9 mouse cellular contexts compared by ENCODE assay signal in the genomic region with DNA sequence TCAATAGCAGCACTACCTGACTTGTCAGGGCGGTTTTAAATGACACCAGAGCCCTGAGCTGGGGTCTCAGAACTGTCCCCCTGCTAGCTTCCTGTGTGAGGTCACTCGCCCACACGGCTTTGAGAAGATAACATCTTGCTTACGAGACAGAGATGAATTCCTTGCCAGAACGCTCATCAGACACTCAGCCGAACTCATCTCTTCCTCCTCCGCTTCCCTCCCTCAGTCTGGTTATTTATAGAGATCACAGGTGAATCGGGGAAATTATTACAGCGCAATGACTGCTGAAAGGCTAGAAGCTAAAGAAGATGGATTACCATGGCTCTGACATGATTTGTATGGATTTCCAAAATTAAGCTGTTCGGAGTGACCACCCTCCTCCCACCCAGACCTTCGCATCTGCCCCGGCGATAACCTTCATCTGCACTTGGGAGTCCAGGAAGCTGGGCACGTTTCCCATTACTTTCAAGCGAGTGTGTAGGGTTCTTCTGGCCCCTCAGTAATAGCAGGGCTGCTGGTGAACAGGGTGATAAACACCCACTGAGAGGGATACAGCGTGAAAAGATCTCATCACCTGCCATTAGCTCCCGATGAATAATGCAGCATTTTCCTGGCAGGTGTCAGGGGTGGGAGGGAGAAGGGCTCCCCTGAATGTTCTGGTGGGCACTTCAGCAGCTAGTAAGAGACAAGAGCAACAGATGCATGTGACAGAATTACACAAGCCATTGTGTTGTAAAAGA.
DNase-seq lines count a peak whose midpoint lies in the region; ATAC-seq and TF ChIP-seq lines count a peak whose summit lies in the region.
"Had no signal": no experiment of that assay in that cellular context is flagged by ENCODE, and none has a peak within 500 bp of the region (broad histone marks: within the 10 kb centered on the region; RNA-seq: fewer than 3 reads in every experiment).

No protein-coding gene starts in this region.

- no peak overlapping the region for H3K4me3 ChIP-seq in cerebellum, adult 2 months (replicated peaks; ENCODE audit: insufficient read depth, low read depth, low read length)
- H3K4me3 ChIP-seq in hindbrain, embryonic 15.5 days: peak overlapping the region; percentile 7
- peak overlapping the region; percentile 10 for H3K4me3 ChIP-seq in neural tube, embryonic 13.5 days
- H3K4me3 ChIP-seq in intestine, embryonic 16.5 days (ENCODE audit: low read length): no peak overlapping the region

- H3K27ac ChIP-seq in cerebellum, adult 2 months (ENCODE audit: insufficient read depth, low read length): no peak overlapping the region
- no peak overlapping the region; the same call in 1 of the 2 replicates for H3K27ac ChIP-seq in hindbrain, embryonic 15.5 days (replicated peaks)
- no peak overlapping the region for H3K27ac ChIP-seq in neural tube, embryonic 13.5 days (replicated peaks)
- no peak overlapping the region for H3K27ac ChIP-seq in intestine, embryonic 16.5 days (ENCODE audit: low read length)

- H3K36me3 ChIP-seq in hindbrain, embryonic 15.5 days: no peaks in the 10 kb centered on the region
- H3K36me3 ChIP-seq in neural tube, embryonic 13.5 days: no peaks in the 10 kb centered on the region
- no peaks in the 10 kb centered on the region for H3K36me3 ChIP-seq in intestine, embryonic 16.5 days (ENCODE audit: control insufficient read depth, insufficient read depth, low read length)

- no peak for TF ChIP-seq POLR2A in cerebellum, adult 2 months (IDR thresholded peaks at IDR 0.05; ENCODE audit: borderline replicate concordance, insufficient read depth, low read length)

- 13% methylated on average over 17 of the region's 17 CpGs for WGBS in cerebellum, adult 2 months
- WGBS in hindbrain, embryonic 15.5 days: 26% methylated on average over 17 of the region's 17 CpGs
- WGBS in neural tube, embryonic 13.5 days: 17% methylated on average over 17 of the region's 17 CpGs
- WGBS in intestine, embryonic 16.5 days: 40% methylated on average over 17 of the region's 17 CpGs

- 0 out of 2 replicates have a peak, but pooled peaks have one; percentile 23 for ATAC-seq in hindbrain, embryonic 15.5 days (ENCODE audit: low FRiP score, low read depth)
- ATAC-seq in neural tube, embryonic 13.5 days (ENCODE audit: low read depth): peak; percentile 79
- no peak for ATAC-seq in intestine, embryonic 16.5 days

- no peak overlapping the region for H3K9ac ChIP-seq in hindbrain, embryonic 15.5 days
- peak overlapping the region; percentile 1; the same call in 1 of the 2 replicates for H3K9ac ChIP-seq in neural tube, embryonic 13.5 days
- H3K9ac ChIP-seq in intestine, embryonic 16.5 days (ENCODE audit: low read depth, low read length): no peak overlapping the region

- 0 out of 2 replicates have a peak, but pooled peaks cover 3% of the 10 kb centered on the region for H3K4me1 ChIP-seq in cerebellum, adult 2 months (ENCODE audit: control insufficient read depth, insufficient read depth, low read length)
- peaks cover 8% of the 10 kb centered on the region; the same call in 1 of the 2 replicates for H3K4me1 ChIP-seq in hindbrain, embryonic 15.5 days (replicated peaks)
- peaks cover 14% of the 10 kb centered on the region for H3K4me1 ChIP-seq in neural tube, embryonic 13.5 days (replicated peaks)
- H3K4me1 ChIP-seq in intestine, embryonic 16.5 days (ENCODE audit: control insufficient read depth, insufficient read depth, low read length): no peaks in the 10 kb centered on the region

- TF ChIP-seq CTCF in cerebellum, adult 2 months (IDR thresholded peaks at IDR 0.05; ENCODE audit: borderline replicate concordance, insufficient read depth, low read depth, low read length): no peak

- H3K4me2 ChIP-seq in hindbrain, embryonic 15.5 days: peak overlapping the region; percentile 48
- peak overlapping the region; percentile 45 for H3K4me2 ChIP-seq in neural tube, embryonic 13.5 days
- H3K4me2 ChIP-seq in intestine, embryonic 16.5 days (ENCODE audit: low read depth, low read length): no peak overlapping the region

- DNase-seq in cerebellum, adult 2 months: peak; percentile 2 to 5
- DNase-seq in cerebellum, adult 9-11 months: no peak
- DNase-seq in layer of hippocampus, adult 11-12 months (ENCODE audit: low spot score): peak; percentile 3
- DNase-seq in layer of hippocampus, adult 8-10 months (ENCODE audit: low spot score in 2 of 2): no peak
- DNase-seq in testis, postnatal 10 days (ENCODE audit: low spot score): no peak
- DNase-seq: lung, postnatal 36 days had no signal

- no peaks in the 10 kb centered on the region for H3K27me3 ChIP-seq in cerebellum, adult 2 months (ENCODE audit: control insufficient read depth, insufficient read depth, low read length)
- no peaks in the 10 kb centered on the region for H3K27me3 ChIP-seq in hindbrain, embryonic 15.5 days
- peaks cover 4% of the 10 kb centered on the region for H3K27me3 ChIP-seq in neural tube, embryonic 13.5 days
- H3K27me3 ChIP-seq in intestine, embryonic 16.5 days (replicated peaks; ENCODE audit: control insufficient read depth, insufficient read depth, low read length): no peaks in the 10 kb centered on the region

- H3K9me3 ChIP-seq in hindbrain, embryonic 15.5 days: no peaks in the 10 kb centered on the region
- H3K9me3 ChIP-seq in neural tube, embryonic 13.5 days: no peaks in the 10 kb centered on the region
- no peaks in the 10 kb centered on the region for H3K9me3 ChIP-seq in intestine, embryonic 16.5 days (ENCODE audit: control insufficient read depth, low read length)

Comparison
In these comparisons a context has a peak if more than half of its experiments do, and no peak if none do; other contexts are left out.
1. DNase-seq: peak in cerebellum, adult 2 months (2 of 2) and layer of hippocampus, adult 11-12 months (single experiment); none in cerebellum, adult 9-11 months (single experiment), layer of hippocampus, adult 8-10 months (0 of 2) and testis, postnatal 10 days (single experiment).
2. H3K4me3 ChIP-seq: peak in hindbrain, embryonic 15.5 days (single experiment) and neural tube, embryonic 13.5 days (single experiment); none in cerebellum, adult 2 months (single experiment) and intestine, embryonic 16.5 days (single experiment).